In genomic region chr8:54486555-54487273, GRCm38 (mm10) we compare ENCODE assay signal across 9 mouse cellular contexts. TPM values are rescaled to one million over a fixed set of nuclear protein-coding genes. Genes with fewer than 3 reads are reported as not detected.
DNase-seq lines count a peak whose midpoint lies in the region; ATAC-seq and TF ChIP-seq lines count a peak whose summit lies in the region.
"Had no signal": no experiment of that assay in that cellular context is flagged by ENCODE, and none has a peak within 500 bp of the region (broad histone marks: within the 10 kb centered on the region; RNA-seq: fewer than 3 reads in every experiment).

No protein-coding gene starts in this region.

- TF ChIP-seq CTCF in lung, postnatal 0 days (IDR thresholded peaks at IDR 0.05), result no peak; the same call in 1 of the 2 replicates

- H3K27me3 ChIP-seq in hindbrain, embryonic 12.5 days, result no peaks in the 10 kb centered on the region; the same call in 1 of the 2 replicates
- H3K27me3 ChIP-seq in lung, postnatal 0 days (replicated peaks; ENCODE audit: insufficient read depth, low read length), result no peaks in the 10 kb centered on the region

- no peaks in the 10 kb centered on the region for H3K4me1 ChIP-seq in hindbrain, embryonic 12.5 days
- H3K4me1 ChIP-seq in lung, postnatal 0 days (ENCODE audit: insufficient read depth, low read depth, low read length), result no peaks in the 10 kb centered on the region

- 42% methylated on average over 19 of the region's 19 CpGs for WGBS in hindbrain, embryonic 12.5 days
- WGBS in lung, postnatal 0 days, result 23% methylated on average over 19 of the region's 19 CpGs

- TF ChIP-seq EP300 in lung, postnatal 0 days (IDR thresholded peaks at IDR 0.05), result 0 out of 2 replicates have a peak, but pooled peaks have one; percentile 31

- peak; percentile 24 for ATAC-seq in common myeloid progenitor, adult 5-6 weeks (replicated peaks; ENCODE audit: low read depth, poor library complexity, severe bottlenecking)
- no peak for ATAC-seq in hindbrain, embryonic 12.5 days (ENCODE audit: low FRiP score)
- ATAC-seq in lung, postnatal 0 days, result no peak

- H3K27ac ChIP-seq in hindbrain, embryonic 12.5 days, result no peak overlapping the region
- H3K27ac ChIP-seq in lung, postnatal 0 days (ENCODE audit: low read length), result no peak overlapping the region

- H3K9ac ChIP-seq in hindbrain, embryonic 12.5 days, result no peak overlapping the region
- no peak overlapping the region for H3K9ac ChIP-seq in lung, postnatal 0 days (replicated peaks; ENCODE audit: low read depth)

- no peak overlapping the region for H3K4me3 ChIP-seq in hindbrain, embryonic 12.5 days
- H3K4me3 ChIP-seq in lung, postnatal 0 days (ENCODE audit: low read depth, low read length), result peak overlapping the region; percentile 17; the same call in 1 of the 2 replicates

- H3K36me3 ChIP-seq in hindbrain, embryonic 12.5 days, result no peaks in the 10 kb centered on the region
- H3K36me3 ChIP-seq in lung, postnatal 0 days (ENCODE audit: insufficient read depth, low read length), result no peaks in the 10 kb centered on the region

- DNase-seq in embryo, embryonic 10 days (ENCODE audit: low spot score), result peak; percentile 46
- no peak for DNase-seq in embryo, embryonic 9.5 days (ENCODE audit: extremely low spot score)
- no peak for DNase-seq in lung, postnatal 0 days (ENCODE audit: low spot score)
- no peak for DNase-seq in ovary, postnatal 14 days (ENCODE audit: low spot score)
- no peak for DNase-seq in adrenal gland, postnatal 4 days (ENCODE audit: low spot score in 2 of 2)
- DNase-seq in right cerebral cortex, adult 18-20 months, result no peak

- no peaks in the 10 kb centered on the region for H3K9me3 ChIP-seq in hindbrain, embryonic 12.5 days (replicated peaks)
- no peaks in the 10 kb centered on the region for H3K9me3 ChIP-seq in lung, postnatal 0 days (ENCODE audit: low read length)

- peak overlapping the region; percentile 30 for H3K4me2 ChIP-seq in hindbrain, embryonic 12.5 days (replicated peaks)
- H3K4me2 ChIP-seq in lung, postnatal 0 days (replicated peaks; ENCODE audit: low read depth, low read length), result peak overlapping the region; percentile 39

RNA-seq across cellular contexts. Expression of gene Asb5, which starts 42.7 kb away (rescaled TPM):
- total RNA-seq in common myeloid progenitor, adult 5-6 weeks (2017), result not detected in 2 replicates
- polyA plus RNA-seq in hindbrain, embryonic 12.5 days (2016; fragmentation: Nextera tagmentation; extraction: Ambion mirVana), result 5.5 and 6.2 TPM in 2 replicates
- 3.8 and 5.2 TPM in 2 replicates for polyA plus RNA-seq in lung, postnatal 0 days (2015; fragmentation: Nextera tagmentation; extraction: Ambion mirVana)
- 1 to 10 TPM; 1.3 to 5.0 TPM for total RNA-seq in adrenal gland, postnatal 4 days (2021)
- total RNA-seq: granulocyte monocyte progenitor cell, adult 5-6 weeks had no signal

RNA-seq across cellular contexts. Expression of gene Spcs3, which starts 43.1 kb away (rescaled TPM):
- total RNA-seq in common myeloid progenitor, adult 5-6 weeks (2017), result 123 and 128 TPM in 2 replicates
- polyA plus RNA-seq in hindbrain, embryonic 12.5 days (2016; fragmentation: Nextera tagmentation; extraction: Ambion mirVana), result 78.3 and 84.1 TPM in 2 replicates
- polyA plus RNA-seq in lung, postnatal 0 days (2015; fragmentation: Nextera tagmentation; extraction: Ambion mirVana), result 38.7 and 41.8 TPM in 2 replicates
- total RNA-seq in adrenal gland, postnatal 4 days (2021), result 10 to 100 TPM; 55.4 to 57.6 TPM
